Mouse (Mus musculus) layer of hippocampus, adult 9-11 months (tissue): ENCODE measurements at regions not wholly inside any gene's neighbourhood (a gene's known extent, or its start where the extent isn't known, plus 50 kb on each side); places are given as distances from the start of the nearest gene placed in this dataset.

Experiments used
- DNase-seq: peaks from one replicate; pipeline ENCODE4 v3.0.0; 2022

DNA sequence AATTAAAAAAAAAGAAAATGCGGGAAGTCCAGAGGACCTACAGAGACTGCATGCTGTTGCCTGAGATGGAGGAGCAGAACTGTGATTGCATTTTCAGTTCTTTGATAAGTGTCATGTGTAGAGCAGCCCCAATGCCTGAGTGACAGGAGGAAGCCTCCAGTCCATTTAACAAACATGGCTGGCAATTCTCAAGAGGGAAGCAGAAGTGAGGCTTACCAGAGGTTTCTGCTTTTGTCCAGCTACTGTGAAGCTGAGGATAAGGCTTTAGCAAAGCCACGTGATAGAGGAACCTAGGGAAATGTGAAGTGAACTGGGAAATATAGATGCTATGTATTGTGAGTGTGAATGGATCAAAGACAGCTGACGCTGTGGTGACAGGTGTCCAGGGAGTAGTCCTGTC, 56.6 kb downstream of the Sucnr1 start:
- DNase-seq = no peak

DNA sequence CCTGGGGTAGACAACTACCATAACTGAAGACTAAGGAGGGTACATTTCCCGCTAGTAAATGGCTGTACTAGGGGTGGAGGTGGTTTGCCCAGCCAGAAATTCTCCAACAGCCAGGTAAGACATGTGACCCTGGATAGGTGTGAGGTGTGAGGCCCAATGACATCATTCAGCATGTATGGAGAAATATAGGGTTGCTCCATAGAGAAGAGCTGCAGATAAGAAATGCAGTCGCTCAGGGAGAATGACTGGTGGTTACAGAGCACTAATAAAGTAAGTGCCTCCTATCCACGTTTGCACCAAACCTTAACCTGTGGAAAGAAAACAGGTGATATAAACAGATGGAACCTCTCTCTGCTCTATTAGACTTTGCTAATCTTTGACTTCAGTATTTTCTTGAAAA, 78.2 kb downstream of the Sucnr1 start:
- DNase-seq = no peak

DNA sequence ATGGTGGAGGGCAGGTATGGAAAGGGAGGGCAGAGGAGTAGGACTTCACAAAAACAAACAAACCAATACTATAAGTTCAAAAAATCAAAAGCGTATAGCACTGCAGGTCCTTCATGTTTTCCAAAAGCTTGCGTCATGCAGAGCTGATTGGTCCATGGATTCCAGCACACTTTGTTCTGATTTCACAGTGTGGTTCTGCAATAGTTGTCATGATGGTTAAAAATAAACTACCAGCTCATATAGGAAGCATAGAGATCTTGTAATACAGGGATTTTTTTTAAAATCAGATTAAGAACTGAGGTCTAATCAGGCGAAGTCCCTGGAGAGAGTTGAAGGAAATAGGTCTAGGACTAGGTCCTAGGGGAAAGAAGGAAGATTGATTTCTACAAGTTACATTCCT, 86.0 kb downstream of the Sucnr1 start:
- DNase-seq = no peak

DNA sequence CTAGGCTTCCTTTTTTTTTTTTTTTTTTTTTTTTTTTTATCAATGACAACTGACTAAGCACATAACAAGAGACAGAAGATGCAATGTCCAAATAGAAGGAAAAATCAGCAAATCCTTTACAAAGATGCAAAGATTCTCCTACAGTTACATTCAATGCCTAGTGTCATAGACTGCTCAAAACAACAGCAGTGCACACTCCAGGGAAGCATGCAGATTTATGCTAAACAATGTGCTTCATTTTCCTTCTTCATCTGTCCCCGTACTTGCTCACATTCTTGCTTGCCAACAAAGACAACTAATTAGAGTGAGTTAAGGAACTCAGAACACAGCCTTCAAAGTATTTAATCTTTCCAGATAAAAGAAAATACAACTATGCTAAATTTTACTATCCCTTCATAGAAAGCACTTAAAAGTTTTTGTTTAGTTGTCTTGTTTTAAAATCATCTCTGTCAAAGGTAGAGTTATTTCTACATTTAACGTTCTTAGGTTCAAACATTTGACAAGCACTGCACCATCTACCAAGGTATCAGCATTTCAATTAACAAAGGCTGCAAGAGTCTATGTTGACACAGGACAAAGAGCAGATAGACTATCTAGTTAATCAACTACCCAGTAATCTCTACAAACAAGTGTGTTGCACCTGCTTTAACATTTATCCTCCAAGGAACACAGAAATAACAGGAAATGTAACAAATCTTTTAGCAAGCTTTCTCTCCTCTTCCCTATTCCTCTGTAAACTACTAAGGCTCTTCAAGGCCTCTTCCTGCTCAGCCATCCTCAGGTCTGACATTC, 86.7 kb downstream of the Sucnr1 start:
- peak; percentile 4 for DNase-seq

DNA sequence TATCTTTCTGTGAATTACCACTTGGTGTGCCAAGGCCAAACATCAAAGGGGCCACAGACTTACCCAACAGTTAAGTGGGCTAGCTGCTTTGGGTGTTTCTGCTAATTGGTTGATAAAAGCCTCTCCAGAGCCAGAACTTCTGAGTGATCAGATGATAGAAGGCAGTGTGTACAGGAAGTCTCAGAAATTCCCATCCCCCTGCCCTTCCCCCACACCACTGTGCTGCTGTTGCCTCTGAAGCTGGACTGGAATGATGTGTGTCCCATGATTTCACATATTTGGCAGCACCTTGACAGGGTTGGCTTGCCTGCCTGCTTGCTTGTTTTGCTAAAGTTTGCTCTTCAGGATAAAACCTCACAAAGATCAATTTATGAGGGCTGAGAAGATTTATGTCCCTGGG, 87.9 kb downstream of the Sucnr1 start:
- no peak for DNase-seq

DNA sequence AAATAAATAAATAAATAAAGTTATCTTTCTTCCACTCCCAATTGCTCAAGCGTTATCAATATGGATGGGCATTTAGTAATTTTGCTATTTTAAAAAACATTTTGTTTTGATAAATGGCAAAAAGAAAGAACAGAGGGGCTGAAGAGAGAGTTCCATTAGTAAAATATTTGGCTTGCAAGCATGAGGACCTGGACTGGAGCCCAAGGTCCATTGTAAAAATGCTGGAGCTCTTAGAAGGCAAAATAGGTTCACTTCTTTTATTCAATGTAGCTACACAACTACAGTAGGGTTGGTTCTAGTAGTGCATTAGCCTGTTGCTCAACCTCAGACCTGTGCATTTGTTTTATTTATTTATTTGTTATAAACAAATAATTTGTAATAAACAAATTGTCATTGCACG, 102.8 kb downstream of the Sucnr1 start:
- no peak for DNase-seq

DNA sequence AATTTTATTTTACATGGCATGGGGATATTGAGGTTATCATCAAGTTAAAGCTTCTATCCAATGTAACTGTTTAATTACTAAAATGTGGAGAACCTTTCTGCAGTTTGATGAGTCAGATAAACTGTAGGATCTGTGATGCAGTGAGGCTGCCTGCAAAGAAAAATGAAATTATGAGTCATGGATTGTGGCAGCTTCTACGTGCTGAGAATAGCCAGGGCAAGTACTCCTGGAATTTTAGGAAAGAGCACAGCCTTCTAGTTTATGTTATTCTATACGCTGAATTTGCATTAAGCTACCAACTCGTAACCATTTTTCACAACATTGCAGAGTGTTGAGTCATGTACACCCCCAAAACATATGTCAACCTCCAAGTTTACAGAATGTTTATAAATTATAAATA, 114.4 kb downstream of the Sucnr1 start:
- no peak for DNase-seq

DNA sequence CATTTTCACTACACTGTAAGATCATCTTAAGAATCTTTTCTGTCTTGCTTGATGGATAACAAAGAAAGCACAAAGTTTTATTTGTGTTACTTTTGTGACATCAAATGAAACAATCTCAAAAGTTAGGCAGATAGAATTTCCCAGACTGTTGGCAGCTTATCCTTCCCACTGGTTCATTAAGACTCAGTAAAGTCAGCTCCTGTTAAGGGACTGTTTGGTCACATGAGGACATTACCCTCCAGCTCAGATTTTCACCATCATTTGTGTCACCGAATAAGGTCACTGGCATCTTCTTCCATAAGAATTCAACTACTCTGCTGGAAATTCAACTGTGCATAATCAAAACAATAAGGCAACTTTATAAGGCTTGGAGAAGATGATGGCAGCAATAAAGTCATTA, 126.3 kb downstream of the Sucnr1 start:
- DNase-seq = no peak

DNA sequence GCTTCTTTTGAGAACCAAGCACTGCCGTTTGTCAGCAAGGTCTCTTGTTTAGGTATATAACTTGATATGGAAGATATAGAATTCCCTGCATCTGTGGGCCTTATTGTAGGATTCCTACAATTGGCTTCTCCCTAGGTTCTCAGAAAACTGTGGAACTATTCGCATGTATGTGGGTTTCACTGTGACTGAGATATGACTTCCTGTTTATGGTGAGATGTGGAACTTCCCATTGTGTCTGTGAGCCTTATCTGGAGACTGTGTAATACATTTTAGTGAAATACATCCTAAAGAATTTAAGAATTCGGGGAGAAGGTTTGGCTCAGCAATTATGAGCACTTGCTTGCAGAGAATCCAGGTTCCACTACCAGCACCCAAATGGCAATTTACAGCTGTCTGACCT, 137.3 kb downstream of the Sucnr1 start:
- DNase-seq = no peak

DNA sequence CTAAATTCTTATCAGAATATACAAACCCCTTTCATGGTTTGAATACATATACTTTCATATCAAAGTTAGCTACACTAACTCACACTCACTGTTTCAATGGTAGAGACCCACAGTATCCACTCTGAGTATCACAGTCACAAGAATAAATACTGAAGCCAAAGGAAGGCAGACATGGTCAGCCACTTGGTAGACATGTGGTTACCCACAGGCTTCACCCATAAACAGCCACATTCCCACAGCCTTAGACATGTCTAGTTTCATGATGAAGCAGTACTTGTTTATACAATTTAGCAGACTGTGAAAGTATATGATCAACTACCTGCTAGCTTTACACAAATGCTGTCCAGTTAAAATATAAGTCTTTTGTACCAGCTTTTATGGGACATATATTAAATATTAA, 159.0 kb downstream of the Sucnr1 start:
- DNase-seq = no peak

DNA sequence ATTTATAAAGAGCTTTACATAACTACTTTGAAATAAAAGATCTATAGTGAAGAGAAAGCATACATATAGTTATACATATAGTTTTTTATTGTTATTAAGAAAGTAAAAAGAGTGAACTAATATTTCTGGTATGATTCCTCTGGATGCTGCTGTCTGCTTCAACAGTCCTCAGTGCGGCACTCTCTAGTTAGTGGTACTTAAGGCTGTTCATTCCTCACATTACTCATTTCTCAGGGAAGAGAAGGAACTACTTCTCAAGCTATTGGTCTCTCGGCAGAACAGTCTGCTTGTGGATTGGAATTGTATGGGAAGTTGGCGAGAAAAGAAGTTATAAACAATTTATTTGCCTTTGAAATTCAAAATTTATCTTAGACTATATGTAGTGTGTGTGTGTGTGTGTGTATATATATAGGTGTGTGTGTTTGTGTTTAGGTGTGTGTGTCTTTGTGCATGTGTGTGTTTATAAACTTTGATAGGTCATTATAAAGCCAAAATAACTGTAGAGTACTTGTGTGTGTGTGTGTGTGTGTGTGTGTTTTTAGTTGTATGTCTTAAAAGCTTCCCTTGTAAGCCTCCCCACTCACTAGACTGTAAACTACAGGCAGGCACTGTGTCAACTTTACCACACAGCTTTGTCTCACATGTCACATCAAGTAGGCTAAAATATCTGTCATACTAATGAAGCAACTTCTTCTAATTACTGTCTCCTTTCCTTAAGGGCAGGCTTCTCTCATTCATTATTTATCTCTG, 185.2 kb downstream of the Sucnr1 start:
- DNase-seq = no peak

DNA sequence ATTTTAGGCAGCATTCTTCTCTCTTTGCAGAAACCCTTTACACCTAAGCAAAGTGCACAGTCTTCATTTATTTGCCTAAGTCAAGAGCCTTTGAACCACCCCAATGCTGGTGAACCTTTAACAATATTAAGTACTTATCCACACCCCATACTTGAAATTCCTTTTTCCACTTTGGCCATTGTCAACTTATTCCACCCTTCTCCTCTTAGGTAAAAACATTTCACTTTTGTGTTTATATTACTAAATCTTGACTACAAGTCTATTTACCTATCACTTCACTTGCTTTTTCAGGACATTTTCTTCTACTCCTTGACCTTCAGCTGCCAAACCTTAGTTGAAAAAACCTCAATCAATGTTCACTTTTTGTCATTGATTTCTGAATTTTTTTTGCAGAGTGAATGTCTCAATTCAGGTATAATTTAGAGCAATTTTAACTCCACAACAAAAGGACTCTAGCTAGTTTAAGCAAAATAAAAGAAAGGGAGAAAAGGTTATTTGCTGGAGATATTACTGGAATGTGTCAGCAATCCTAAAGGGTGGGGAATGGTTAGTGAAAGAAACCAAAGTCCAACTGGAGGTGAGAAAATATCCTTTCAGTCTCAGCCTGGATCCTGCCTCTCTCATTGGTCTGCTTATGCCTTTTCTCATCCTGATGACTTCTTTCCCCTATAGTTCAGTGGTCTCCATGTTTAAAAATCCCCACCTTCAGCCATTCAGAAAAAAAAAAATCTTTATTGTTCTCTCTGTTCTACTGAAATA, 185.9 kb downstream of the Sucnr1 start:
- DNase-seq = no peak

DNA sequence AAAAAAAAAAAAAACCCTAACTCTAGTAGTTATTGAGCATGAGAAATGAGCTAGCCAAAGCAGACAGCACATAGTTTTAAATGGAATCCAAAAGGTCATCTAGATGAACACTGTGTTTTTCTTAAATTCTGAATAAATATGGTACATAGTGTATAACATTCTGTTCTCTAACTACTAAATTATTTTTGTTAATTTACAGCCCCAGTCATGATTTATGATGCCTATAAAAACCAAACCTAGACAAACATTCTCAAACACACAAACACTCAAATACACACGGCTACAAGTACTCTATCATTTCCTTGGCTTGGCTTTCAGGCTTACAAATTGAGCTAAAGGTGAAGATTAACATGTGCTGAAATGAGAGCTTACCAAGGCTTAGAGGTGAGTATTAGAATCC, 188.8 kb downstream of the Sucnr1 start:
- DNase-seq = no peak

DNA sequence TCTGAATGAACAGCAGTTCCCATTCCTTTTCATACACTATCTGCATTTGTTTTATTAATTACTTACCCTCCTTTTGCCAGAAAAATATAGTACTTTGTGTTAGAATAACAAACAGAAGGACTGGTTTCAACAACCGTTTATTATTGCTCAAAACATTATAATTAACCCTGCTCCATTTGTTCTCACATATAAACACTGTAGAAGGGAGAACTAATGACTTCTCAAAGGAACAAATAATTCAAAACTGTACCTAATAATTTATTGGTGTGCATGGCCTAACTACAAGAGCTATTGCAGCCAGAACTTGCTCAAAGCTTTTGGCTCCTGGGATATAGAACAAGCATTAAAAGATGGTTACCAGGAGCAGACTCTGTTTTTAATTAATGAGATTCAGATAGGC, 192.1 kb downstream of the Sucnr1 start:
- no peak for DNase-seq

DNA sequence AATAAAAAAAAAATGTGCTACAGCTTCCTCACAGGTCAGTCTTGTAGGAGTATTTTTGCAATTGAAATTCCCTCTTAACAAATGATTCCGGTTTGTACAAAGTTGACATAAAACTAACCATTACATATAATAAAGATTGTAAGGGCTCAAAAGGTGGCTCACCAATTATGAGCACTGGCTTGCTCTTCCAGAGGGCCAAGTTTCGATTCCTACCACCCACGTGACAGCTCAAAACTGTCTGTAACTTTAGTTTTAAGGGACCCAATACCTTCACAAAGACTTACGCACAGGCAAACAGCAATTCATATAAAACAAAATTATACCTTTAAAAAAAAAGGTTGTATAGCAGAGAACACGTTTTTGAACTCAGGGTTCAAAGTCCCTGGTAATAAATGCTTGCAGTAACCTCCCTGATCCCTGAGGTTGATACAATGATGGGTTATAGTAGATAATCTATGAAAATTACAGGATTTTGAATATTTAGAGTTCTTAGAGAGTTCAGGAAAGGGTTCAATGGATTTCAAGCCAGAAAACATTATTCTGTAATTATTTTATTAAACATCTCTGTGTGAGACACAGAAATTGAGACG, 193.7 kb downstream of the Sucnr1 start:
- DNase-seq = no peak

DNA sequence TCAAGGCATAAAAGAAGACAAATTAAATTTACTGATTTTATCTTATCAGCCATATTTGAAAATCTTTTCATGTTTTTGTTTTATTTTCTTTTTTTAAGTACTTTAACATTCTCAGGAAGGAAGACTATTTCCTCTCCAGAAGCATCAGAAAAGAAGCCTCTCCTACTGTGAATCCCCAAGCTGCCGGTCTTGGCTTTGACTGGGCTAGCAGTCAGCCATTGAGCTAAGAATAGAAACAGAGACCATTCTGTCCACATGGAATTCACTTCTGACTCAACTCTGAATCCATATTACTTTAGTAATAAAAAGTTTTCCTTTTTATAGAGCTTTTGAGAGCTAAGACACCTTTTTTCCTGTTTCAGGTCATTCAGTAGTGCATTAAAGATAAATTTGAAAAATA, 194.8 kb upstream of the Mbnl1 start:
- DNase-seq = no peak

DNA sequence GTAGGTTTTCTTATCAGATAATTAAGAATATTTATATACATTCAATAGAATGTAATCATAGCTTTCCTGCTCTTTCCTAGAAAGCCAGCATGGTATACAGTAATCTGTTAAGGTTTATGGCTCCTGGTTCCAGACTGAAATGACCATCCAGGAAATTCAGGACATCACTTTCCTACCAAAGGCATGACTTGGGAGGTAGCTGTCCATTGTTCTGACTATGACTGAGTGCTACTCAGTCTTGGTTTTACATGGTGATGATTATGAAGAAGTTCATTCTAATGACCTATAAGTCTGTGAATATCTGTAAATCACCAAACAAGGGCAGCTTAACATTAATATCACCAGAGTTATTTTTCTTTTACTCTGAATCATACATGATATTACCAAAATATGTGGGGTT, 191.4 kb upstream of the Mbnl1 start:
- DNase-seq = no peak

DNA sequence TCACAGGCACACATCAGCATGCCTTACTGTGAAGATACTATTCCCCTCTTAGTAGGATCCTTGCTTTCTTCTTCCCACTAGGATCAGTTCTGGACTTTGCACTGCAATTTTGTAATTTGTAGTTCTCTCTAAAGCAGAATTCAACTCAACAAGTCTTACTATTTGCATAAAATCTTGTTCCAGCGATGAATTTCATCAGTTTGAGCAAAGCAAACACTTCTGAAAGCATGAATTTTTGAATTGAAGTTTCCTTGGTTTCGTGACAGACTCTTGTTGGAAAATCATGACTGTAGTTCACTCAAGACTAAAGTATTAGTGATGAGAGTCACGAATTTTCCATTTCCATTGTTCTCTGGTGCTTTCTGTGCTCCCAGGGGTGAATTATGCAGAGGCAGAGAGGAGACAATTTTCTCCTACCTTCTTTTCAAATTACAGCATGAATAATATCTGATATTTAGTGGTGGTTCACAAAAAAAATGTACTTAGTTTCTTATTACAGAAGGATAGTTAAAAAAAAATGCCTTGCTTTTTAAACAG, 190.6 kb upstream of the Mbnl1 start:
- DNase-seq = no peak

DNA sequence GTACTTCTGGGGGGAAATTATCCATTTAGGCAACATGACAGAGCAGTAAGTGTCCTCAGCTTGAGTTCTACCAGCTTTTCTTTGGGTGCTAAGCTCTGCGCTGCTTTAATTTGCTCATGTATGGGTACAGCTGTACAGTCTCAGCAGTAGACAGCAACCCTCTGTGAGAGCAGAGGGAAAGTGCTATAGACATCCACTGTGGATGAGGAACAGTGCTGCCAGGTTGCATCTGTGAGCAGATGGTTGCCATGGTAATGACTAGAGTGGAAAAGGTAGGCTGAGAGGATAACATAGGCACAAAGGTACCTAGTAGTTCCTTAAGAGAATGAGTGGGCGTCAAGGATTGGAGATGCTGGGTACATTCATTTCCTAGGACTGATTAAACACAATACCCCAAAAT, 180.5 kb upstream of the Mbnl1 start:
- peak; percentile 72 for DNase-seq

DNA sequence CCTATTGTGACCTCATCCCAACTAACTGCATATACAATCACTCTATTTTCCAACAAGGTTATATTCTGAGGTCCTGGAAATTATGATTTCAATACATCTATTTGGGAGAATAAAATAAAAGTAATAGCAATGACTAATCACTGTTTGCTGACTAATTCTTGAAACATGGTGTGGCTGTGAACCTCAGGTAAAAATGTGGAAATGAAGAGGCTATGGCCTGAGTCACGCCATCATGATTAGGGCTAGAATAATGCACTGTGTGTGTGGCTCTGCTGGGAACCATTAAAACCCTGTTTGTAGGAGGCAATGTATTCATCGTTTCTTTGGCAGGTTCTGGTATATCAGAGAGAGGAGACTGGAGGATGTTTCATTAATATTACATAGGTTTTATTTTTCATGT, 179.7 kb upstream of the Mbnl1 start:
- no peak for DNase-seq

DNA sequence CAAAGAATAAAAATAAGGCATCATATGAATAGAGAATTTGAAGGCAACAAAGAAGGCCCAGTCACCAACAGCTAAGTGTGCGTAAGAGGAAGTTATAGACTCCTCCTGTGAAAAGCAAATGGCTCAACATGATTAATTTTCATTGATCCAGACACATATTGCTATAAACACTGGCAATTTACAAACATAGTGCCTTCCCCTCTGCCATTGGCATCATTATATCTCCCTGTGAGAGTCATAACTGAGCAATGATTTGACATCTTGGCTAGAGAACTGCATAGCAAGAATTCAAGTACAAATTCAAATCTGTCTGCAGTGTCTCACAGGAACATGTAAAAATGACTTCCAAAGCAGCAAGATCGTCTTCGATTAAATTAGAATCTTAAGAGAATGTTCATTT, 167.2 kb upstream of the Mbnl1 start:
- DNase-seq = no peak

DNA sequence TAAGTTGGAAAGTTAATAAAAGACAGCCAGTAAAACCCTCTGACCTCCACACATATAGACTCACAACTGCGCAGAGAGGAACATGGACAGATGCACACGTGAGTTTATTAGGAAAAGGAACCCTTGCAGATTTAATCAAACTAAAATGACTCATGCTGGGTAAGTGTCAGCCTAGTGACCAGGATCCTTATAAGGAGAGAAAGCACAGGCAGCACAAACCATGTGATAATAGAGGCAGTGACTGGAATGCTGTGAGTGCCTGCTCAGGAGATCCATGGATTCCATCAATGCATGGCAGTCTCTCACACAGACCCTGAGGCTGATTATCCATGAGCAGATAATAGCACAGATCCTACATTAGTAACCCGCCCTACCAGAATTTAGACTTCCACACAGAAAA, 162.2 kb upstream of the Mbnl1 start:
- no peak for DNase-seq

DNA sequence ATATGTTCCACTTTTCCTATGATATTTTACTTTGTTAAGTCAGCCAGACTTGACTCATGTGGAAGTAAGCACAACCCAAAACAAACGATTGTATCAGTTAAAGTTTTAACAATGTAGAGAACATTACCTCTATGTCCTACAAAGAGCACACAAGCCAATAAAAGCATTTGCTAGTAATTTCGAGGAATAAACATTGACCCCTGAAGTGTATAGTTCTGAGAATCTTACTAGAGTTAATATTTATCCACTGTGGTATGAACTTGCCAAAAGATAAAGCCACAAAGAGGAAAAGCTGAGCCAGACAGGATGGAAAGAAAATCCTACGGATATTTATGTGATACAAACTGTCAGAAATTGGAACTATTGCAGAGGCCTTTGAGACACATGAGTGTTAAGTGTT, 161.5 kb upstream of the Mbnl1 start:
- no peak for DNase-seq
